Mouse (Mus musculus): ENCODE measurements around the gene Pfn1.

- TF ChIP-seq POLR2A (IDR thresholded peaks at IDR 0.05; ENCODE audit: borderline replicate concordance, control insufficient read depth, low read depth, low read length), result no peak
- TF ChIP-seq CTCF (IDR thresholded peaks at IDR 0.05; ENCODE audit: control insufficient read depth, insufficient read depth, low read length), result no peak
Measured at GRCm38 (mm10) chr11:70651391-70651790, 3.1 kb downstream of the Pfn1 start.
